Mouse (Mus musculus) cerebellum, postnatal 4 days (tissue): ENCODE measurements around the gene Capg.
"Not testable (repeated sequence)": the region's sequence is repeated elsewhere in the genome, so short reads cannot be mapped to it uniquely, and the experiment has no call there.

Experiments used
- DNase-seq, 2 experiments: peaks; one replicate each; pipeline ENCODE4 v3.0.0; 2022; ENCODE audit warnings: low spot score in 2 of 2, mixed read lengths in 1 of 2

Capg gene

GRCm38 (mm10) chr6:72532580-72532979 is 11.6 kb upstream of the Capg start:
- no peak for DNase-seq

GRCm38 (mm10) chr6:72533555-72533954 is 10.6 kb upstream of the Capg start:
- not testable (repeated sequence) for DNase-seq

GRCm38 (mm10) chr6:72534035-72534809 is 10.0 kb upstream of the Capg start:
- DNase-seq, result peak; percentile 65 to 84

DNA sequence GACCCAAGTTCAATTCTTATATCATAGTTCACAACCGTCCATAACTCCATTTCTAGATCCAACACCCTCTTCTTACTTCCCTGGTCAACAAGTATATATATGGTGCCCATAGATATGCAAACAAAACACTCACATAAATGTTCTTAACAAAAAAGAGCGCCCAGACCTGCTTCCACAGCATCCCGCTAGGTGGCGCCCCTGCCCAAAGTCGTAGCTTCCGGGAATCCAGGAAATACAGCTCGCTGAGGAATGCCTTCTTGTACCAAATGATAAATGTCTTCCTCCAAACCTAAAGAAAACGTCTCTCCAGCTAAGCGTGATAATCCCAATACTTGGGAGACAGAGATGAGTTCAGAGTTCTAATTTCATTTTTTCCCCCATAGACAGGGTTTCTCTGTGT is 9.0 kb upstream of the Capg start:
- DNase-seq, result peak; percentile 69 to 84

GRCm38 (mm10) chr6:72537998-72538500 is 6.1 kb upstream of the Capg start:
- no peak for DNase-seq

GRCm38 (mm10) chr6:72538562-72539031 is 5.6 kb upstream of the Capg start:
- DNase-seq, result peak; percentile 46 to 70

- no peak for DNase-seq
Observed at GRCm38 (mm10) chr6:72543265-72543850, 833 bp upstream of the Capg start.

- DNase-seq, result no peak
Observed at GRCm38 (mm10) chr6:72545377-72545776, 1.2 kb downstream of the Capg start.

- DNase-seq, result no peak
Observed at GRCm38 (mm10) chr6:72547121-72547520, 2.9 kb downstream of the Capg start.

DNA sequence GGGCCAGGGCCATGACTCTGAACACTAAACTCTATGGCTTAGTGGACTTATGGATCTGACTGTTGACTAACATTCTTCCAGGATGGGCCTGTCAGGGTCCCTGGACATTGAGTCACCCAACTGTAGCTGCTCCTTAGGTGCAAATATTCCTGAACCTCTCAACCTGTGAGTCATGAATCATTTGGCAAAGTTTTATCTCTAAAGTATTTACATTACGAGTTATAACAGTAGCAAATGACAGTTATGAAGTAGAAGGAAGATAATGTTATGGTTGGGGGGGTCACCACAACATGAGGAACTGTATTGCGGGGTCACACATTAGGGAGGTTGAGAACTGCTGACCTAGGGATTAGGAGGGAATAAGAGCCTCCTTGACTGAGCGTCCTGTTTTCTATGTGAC is 3.7 kb downstream of the Capg start:
- DNase-seq, result no peak

DNA sequence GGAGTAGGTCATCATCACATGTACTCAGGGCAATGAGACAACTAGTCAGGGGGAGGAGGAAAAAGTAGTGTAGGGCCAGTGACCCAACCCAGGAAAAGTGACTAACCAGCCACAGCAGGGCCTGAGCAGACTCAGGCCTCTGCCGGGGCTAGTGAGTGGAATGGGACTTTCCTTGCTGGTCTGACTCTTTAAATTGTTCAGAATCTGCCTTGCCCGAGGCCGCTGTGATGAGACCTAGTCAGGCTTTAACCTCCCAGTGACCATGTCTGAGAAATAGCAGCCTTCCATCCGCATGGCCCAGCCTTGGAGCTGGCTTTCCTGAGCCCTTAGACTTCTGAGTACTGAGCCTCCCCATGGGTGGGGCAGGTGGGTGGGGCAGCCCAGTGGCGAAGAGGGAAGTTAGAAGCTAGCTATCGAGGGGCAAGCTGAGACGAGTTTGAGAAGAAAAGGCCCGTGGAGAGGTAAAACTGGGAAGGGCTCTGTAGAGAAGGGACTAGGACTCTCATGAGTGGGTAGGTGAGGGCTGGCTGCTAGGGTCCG is 4.9 kb downstream of the Capg start:
- no peak for DNase-seq

GRCm38 (mm10) chr6:72550025-72550424 is 5.8 kb downstream of the Capg start:
- DNase-seq, result no peak

- DNase-seq, result no peak
Observed at GRCm38 (mm10) chr6:72550503-72551100, 6.4 kb downstream of the Capg start.

- DNase-seq, result peak in 1 of 2 experiments; percentile 29
Observed at GRCm38 (mm10) chr6:72552171-72553078, 8.2 kb downstream of the Capg start.

- no peak for DNase-seq
Observed at GRCm38 (mm10) chr6:72553079-72553412, 8.9 kb downstream of the Capg start.

- DNase-seq, result no peak
Observed at GRCm38 (mm10) chr6:72560801-72561200, 16.6 kb downstream of the Capg start.

DNA sequence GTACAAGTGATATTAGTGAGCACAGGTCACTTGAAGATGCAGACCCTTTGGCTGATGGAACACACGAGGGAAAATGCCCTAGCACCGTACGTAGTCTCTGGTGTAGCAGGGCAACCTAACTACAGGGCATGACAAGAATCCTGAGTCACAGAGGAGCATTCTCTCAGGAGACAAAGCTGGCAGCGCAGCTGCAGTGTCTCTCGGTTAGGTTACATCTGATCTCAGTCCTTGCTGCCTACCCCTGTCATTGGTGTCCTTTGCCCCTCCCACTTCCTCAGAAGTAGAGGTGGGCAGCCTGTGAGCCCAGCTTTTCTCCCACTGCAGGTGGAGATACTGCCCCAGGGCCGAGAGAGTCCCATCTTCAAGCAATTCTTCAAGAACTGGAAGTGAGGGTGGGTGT is 18.3 kb downstream of the Capg start:
- no peak for DNase-seq

DNA sequence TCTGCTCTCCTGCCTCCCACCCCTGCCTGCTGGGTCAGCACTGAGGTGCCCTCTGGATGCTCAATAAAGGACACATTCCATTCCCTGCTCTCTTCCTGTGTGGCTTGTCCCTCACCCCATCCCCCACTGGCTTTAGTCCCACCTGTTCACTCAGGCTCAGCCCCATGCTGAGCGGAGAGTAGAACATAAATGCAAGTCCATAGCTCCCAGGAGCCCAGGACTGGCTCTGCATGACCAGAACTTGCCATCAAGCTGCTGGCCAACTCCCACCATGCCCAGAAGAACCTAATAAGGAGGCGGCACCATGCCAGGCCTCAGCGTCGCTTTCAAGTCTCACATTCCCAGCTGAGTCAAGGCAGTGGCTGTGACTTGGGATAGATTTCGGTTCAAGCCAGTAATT is 18.7 kb downstream of the Capg start:
- no peak for DNase-seq

DNA sequence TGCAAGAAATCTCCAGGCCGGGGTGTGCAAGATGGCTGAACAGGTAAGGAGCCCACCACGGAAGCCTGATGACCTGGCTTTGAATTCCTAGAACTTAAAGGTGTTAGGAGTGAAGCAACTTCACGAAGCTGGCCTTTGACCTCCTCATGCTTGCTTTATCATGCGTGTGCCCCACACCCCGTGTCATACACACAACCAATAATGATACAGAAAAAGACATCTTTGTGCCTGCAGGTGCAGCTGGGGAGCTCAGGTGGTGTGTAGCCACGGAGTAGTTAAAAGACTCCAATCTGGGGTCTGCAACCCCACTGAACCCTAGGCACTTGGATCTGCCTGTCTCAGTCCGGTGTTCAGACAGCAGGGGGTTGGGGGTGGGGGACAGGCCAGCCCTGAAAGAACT is 21.3 kb downstream of the Capg start:
- DNase-seq, result no peak

- peak; percentile 86 to 94 for DNase-seq
Observed at GRCm38 (mm10) chr6:72566044-72566443, 21.9 kb downstream of the Capg start.

- DNase-seq, result no peak
Observed at GRCm38 (mm10) chr6:72567508-72567907, 23.3 kb downstream of the Capg start.

DNA sequence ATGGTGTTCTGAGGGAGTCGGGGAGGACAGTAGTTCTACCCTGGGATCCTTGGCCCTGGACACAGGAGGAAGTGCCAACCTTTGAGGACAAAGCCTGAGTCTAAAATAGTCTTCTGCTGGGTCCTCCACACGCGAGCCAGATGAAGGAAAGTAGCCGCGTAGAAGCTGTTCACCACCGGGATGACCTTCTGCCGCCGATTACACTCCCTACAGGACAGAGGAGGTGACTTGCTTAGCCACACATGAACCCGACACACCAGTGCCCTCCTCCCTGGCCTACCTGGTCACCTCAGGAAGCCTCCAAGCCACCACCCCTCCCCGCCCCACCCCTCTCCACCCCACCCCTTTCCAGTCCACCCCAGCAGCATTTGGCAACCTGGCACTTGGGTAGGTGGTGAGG is 24.5 kb downstream of the Capg start:
- no peak for DNase-seq
